Mouse (Mus musculus): ENCODE results near the gene Olfr372. TPM values are rescaled to one million over a fixed set of nuclear protein-coding genes. Genes with fewer than 3 reads are reported as not detected.
"Not testable (repeated sequence)": the region's sequence is repeated elsewhere in the genome, so short reads cannot be mapped to it uniquely, and the experiment has no call there.

The Olfr372 gene
- polyA plus RNA-seq, 1 experiment from 2014 or later, result not detected

DNA sequence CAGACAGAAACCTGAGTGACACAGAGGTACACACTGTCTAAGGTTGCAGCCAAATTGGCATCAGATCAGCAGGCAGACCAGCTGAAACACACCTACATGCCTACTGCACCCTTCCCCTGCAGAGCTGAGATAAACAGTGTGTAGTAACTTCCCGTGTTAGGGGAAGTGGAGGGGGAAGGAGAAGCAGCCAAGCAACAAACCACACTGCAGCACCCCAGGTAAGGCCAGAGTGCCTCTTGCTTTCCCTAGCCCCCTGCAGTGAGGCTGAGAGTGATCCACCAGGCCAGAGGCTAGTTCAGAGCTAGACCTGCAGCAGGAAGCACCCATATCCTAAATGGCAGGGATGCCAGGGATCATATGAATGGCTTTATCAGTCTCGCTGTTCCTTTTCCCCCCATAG is 23.7 kb upstream of the Olfr372 start:
- not testable (repeated sequence) for H3K27me3 ChIP-seq (replicated peaks; ENCODE audit: control insufficient read depth, insufficient read depth, low read length); H3K27ac ChIP-seq (ENCODE audit: low read depth); H3K36me3 ChIP-seq (ENCODE audit: control insufficient read depth, insufficient read depth, low read length); H3K4me3 ChIP-seq (ENCODE audit: low read depth, low read length); H3K9ac ChIP-seq (ENCODE audit: low read length); H3K9me3 ChIP-seq (ENCODE audit: control insufficient read depth, low read length); DNase-seq (ENCODE audit: low spot score); H3K4me1 ChIP-seq (replicated peaks; ENCODE audit: control insufficient read depth, insufficient read depth, low read length); ATAC-seq (replicated peaks; ENCODE audit: low FRiP score, low TSS enrichment, low read depth); H3K4me2 ChIP-seq (ENCODE audit: low read length)
- 68% methylated on average over 2 of the region's 2 CpGs for WGBS

- DNase-seq (ENCODE audit: low spot score) (no peak), ATAC-seq (replicated peaks; ENCODE audit: low FRiP score, low TSS enrichment, low read depth) (no peak)
- no peak overlapping the region for H3K27ac ChIP-seq (ENCODE audit: low read depth)
- no peak overlapping the region for H3K4me2 ChIP-seq (ENCODE audit: low read length)
- no peaks in the 10 kb centered on the region for H3K4me1 ChIP-seq (replicated peaks; ENCODE audit: control insufficient read depth, insufficient read depth, low read length)
- H3K36me3 ChIP-seq (ENCODE audit: control insufficient read depth, insufficient read depth, low read length), result no peaks in the 10 kb centered on the region
- no peaks in the 10 kb centered on the region for H3K9me3 ChIP-seq (ENCODE audit: control insufficient read depth, low read length)
- H3K4me3 ChIP-seq (ENCODE audit: low read depth, low read length), result no peak overlapping the region
- 56% methylated on average over 2 of the region's 2 CpGs for WGBS
- no peaks in the 10 kb centered on the region for H3K27me3 ChIP-seq (replicated peaks; ENCODE audit: control insufficient read depth, insufficient read depth, low read length)
- H3K9ac ChIP-seq (ENCODE audit: low read length), result no peak overlapping the region
Measured at GRCm38 (mm10) chr8:72018141-72018540, 22.9 kb upstream of the Olfr372 start.

DNA sequence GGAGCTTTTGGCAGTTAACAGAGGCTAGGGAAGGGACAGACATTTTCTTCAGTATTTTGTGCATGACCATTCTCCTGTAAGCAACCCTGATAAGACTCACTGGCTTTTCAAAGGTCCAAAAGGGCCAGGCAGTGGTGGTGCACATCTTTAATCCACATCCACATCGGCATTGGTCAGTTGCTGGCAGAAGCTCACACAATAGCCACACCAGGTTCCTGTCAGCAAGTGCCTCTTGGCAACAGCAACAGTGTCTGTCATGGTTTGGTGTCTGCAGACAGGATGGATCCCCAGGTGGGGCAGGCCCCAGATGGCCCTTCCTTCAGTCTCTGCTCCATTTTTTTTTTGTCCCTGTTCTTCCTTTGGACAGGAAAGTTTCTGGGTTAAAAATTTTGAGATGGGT is 22.0 kb upstream of the Olfr372 start:
- not testable (repeated sequence) for H3K4me3 ChIP-seq (ENCODE audit: low read depth, low read length); H3K27ac ChIP-seq (ENCODE audit: low read depth); H3K9me3 ChIP-seq (ENCODE audit: control insufficient read depth, low read length); H3K36me3 ChIP-seq (ENCODE audit: control insufficient read depth, insufficient read depth, low read length); H3K4me2 ChIP-seq (ENCODE audit: low read length); H3K9ac ChIP-seq (ENCODE audit: low read length); ATAC-seq (replicated peaks; ENCODE audit: low FRiP score, low TSS enrichment, low read depth); DNase-seq (ENCODE audit: low spot score); H3K27me3 ChIP-seq (replicated peaks; ENCODE audit: control insufficient read depth, insufficient read depth, low read length); H3K4me1 ChIP-seq (replicated peaks; ENCODE audit: control insufficient read depth, insufficient read depth, low read length)
- 86% methylated on average over 1 of the region's 1 CpGs for WGBS

DNA sequence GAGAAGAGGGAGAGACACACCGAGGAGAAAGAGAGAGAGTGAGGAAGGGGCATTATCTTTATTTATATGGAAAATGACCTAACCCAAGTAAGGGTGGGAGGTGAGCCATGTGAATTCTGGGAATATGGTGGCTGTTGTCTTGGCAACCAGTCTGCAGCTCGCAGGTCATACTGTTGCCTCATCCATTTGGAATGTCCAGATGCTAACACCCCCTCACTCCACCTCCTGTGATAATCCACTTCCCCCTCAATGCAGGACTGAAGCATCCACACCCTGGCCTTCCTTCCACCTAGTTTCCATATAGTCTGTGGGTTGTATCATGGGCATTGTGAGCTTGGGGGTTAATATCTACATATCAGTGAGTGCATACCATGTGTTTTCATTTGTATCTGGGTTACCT is 21.2 kb upstream of the Olfr372 start:
- DNase-seq (ENCODE audit: low spot score), result no peak
- Histone ChIP-seq H3K27ac (ENCODE audit: low read depth) (no peak overlapping the region), H3K4me1 (replicated peaks; ENCODE audit: control insufficient read depth, insufficient read depth, low read length) (no peaks in the 10 kb centered on the region), H3K27me3 (replicated peaks; ENCODE audit: control insufficient read depth, insufficient read depth, low read length) (no peaks in the 10 kb centered on the region), H3K4me2 (ENCODE audit: low read length) (no peak overlapping the region), H3K9ac (ENCODE audit: low read length) (no peak overlapping the region), H3K4me3 (ENCODE audit: low read depth, low read length) (no peak overlapping the region), H3K36me3 (ENCODE audit: control insufficient read depth, insufficient read depth, low read length) (no peaks in the 10 kb centered on the region), H3K9me3 (ENCODE audit: control insufficient read depth, low read length) (no peaks in the 10 kb centered on the region)
- ATAC-seq (replicated peaks; ENCODE audit: low FRiP score, low TSS enrichment, low read depth), result no peak
- WGBS, result 66% methylated on average over 2 of the region's 2 CpGs

DNA sequence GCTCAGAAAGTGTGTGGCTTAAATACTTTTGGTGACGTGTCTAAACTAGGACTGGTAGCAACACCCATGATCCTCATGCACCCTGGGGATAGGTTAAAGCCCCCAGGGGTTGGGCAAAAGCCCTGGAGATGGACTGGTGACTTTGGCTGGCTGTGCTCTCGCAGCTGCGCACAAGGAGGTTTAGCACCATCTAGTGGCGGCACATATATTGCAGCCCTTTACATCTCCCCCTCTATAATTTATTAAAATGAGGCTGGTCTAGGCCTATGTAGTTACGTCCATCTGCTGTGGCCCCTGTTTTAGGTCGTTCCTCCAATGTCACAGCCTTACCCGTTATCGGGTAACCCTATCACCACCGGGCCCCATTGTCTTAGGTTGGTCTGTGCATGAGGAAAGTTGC is 16.1 kb upstream of the Olfr372 start:
- H3K27ac ChIP-seq (ENCODE audit: low read depth); H3K4me2 ChIP-seq (ENCODE audit: low read length); ATAC-seq (replicated peaks; ENCODE audit: low FRiP score, low TSS enrichment, low read depth); H3K27me3 ChIP-seq (replicated peaks; ENCODE audit: control insufficient read depth, insufficient read depth, low read length); H3K36me3 ChIP-seq (ENCODE audit: control insufficient read depth, insufficient read depth, low read length); H3K4me3 ChIP-seq (ENCODE audit: low read depth, low read length); DNase-seq (ENCODE audit: low spot score); H3K4me1 ChIP-seq (replicated peaks; ENCODE audit: control insufficient read depth, insufficient read depth, low read length); H3K9me3 ChIP-seq (ENCODE audit: control insufficient read depth, low read length); H3K9ac ChIP-seq (ENCODE audit: low read length): not testable (repeated sequence)
- WGBS, result 23% methylated on average over 4 of the region's 9 CpGs

GRCm38 (mm10) chr8:72032926-72033325 is 8.1 kb upstream of the Olfr372 start:
- H3K9ac ChIP-seq (ENCODE audit: low read length); H3K27me3 ChIP-seq (replicated peaks; ENCODE audit: control insufficient read depth, insufficient read depth, low read length); H3K4me1 ChIP-seq (replicated peaks; ENCODE audit: control insufficient read depth, insufficient read depth, low read length); H3K4me2 ChIP-seq (ENCODE audit: low read length); H3K4me3 ChIP-seq (ENCODE audit: low read depth, low read length); DNase-seq (ENCODE audit: low spot score); H3K9me3 ChIP-seq (ENCODE audit: control insufficient read depth, low read length); ATAC-seq (replicated peaks; ENCODE audit: low FRiP score, low TSS enrichment, low read depth); H3K27ac ChIP-seq (ENCODE audit: low read depth); H3K36me3 ChIP-seq (ENCODE audit: control insufficient read depth, insufficient read depth, low read length): not testable (repeated sequence)
- WGBS, result 51% methylated on average over 4 of the region's 4 CpGs

GRCm38 (mm10) chr8:72042493-72042892 is 1.5 kb downstream of the Olfr372 start:
- ATAC-seq (replicated peaks; ENCODE audit: low FRiP score, low TSS enrichment, low read depth) (no peak), DNase-seq (ENCODE audit: low spot score) (no peak)
- Histone ChIP-seq H3K9me3 (ENCODE audit: control insufficient read depth, low read length) (no peaks in the 10 kb centered on the region), H3K36me3 (ENCODE audit: control insufficient read depth, insufficient read depth, low read length) (no peaks in the 10 kb centered on the region), H3K4me1 (replicated peaks; ENCODE audit: control insufficient read depth, insufficient read depth, low read length) (no peaks in the 10 kb centered on the region), H3K27ac (ENCODE audit: low read depth) (no peak overlapping the region), H3K27me3 (replicated peaks; ENCODE audit: control insufficient read depth, insufficient read depth, low read length) (no peaks in the 10 kb centered on the region), H3K4me2 (ENCODE audit: low read length) (no peak overlapping the region), H3K9ac (ENCODE audit: low read length) (no peak overlapping the region), H3K4me3 (ENCODE audit: low read depth, low read length) (no peak overlapping the region)
- WGBS, result 97% methylated on average over 1 of the region's 1 CpGs

DNA sequence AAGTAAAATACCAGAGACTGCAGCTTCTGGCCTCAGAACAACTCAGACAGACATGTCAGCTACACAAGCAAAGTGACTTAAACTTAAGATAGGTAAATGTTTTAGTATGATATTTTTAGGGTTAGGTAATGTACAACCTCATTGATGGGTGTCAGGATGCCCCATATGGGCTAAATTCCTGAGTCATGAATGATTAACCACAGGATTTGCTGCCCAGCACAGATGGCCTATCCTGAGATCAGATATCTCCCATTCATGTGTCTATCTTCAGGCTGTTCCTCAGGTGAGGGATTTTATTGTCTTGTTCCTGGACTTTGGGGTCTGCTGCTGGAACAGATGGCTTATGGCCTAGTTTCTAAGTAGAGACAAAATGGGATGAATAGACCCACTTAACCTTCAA is 13.6 kb downstream of the Olfr372 start:
- H3K36me3 ChIP-seq (ENCODE audit: control insufficient read depth, insufficient read depth, low read length); DNase-seq (ENCODE audit: low spot score); H3K4me3 ChIP-seq (ENCODE audit: low read depth, low read length); H3K9ac ChIP-seq (ENCODE audit: low read length); H3K27me3 ChIP-seq (replicated peaks; ENCODE audit: control insufficient read depth, insufficient read depth, low read length); H3K9me3 ChIP-seq (ENCODE audit: control insufficient read depth, low read length); H3K4me2 ChIP-seq (ENCODE audit: low read length); ATAC-seq (replicated peaks; ENCODE audit: low FRiP score, low TSS enrichment, low read depth); H3K27ac ChIP-seq (ENCODE audit: low read depth); H3K4me1 ChIP-seq (replicated peaks; ENCODE audit: control insufficient read depth, insufficient read depth, low read length): not testable (repeated sequence)

GRCm38 (mm10) chr8:72057643-72058042 is 16.6 kb downstream of the Olfr372 start:
- H3K27ac ChIP-seq (ENCODE audit: low read depth); H3K4me1 ChIP-seq (replicated peaks; ENCODE audit: control insufficient read depth, insufficient read depth, low read length); H3K4me2 ChIP-seq (ENCODE audit: low read length); H3K36me3 ChIP-seq (ENCODE audit: control insufficient read depth, insufficient read depth, low read length); H3K9ac ChIP-seq (ENCODE audit: low read length); ATAC-seq (replicated peaks; ENCODE audit: low FRiP score, low TSS enrichment, low read depth); H3K9me3 ChIP-seq (ENCODE audit: control insufficient read depth, low read length); H3K4me3 ChIP-seq (ENCODE audit: low read depth, low read length); H3K27me3 ChIP-seq (replicated peaks; ENCODE audit: control insufficient read depth, insufficient read depth, low read length); DNase-seq (ENCODE audit: low spot score): not testable (repeated sequence)
- WGBS, result 87% methylated on average over 3 of the region's 4 CpGs
